Comparison of ENCODE assay signal across 8 mouse cellular contexts in the genomic region with DNA sequence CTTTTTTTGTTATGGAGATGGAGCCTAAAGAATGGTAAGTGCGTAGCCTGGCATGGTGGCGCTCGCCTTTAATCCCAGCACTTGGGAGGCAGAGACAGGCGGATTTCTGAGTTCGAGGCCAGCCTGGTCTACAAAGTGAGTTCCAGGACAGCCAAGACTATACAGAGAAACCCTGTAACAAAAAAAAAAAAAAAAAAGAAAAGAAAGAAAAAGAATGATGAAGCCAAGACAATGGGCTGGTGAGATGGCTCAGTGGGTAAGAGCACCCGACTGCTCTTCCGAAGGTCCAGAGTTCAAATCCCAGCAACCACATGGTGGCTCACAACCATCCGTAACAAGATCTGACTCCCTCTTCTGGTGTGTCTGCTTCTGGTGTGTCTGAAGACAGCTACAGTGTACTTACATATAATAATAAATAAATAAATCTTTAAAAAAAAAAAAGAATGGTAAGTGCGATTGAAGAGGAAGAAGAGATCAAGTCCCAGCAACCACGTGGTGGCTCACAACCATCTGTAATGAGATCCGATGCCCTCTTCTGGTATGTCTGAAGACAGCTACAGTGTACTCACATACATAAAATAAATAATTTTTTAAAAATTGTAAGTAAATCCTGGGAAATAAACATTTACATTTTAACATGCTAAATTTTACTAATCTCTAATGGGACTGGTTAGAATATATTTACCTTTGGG. TPM values are rescaled to one million over a fixed set of nuclear protein-coding genes. Genes with fewer than 3 reads are reported as not detected.
DNase-seq lines count a peak whose midpoint lies in the region; ATAC-seq and TF ChIP-seq lines count a peak whose summit lies in the region.
"Not testable (repeated sequence)": the region's sequence is repeated elsewhere in the genome, so short reads cannot be mapped to it uniquely, and the experiment has no call there.
"Had no signal": no experiment of that assay in that cellular context is flagged by ENCODE, and none has a peak within 500 bp of the region (broad histone marks: within the 10 kb centered on the region; RNA-seq: fewer than 3 reads in every experiment).

No protein-coding gene starts in this region.

- not testable (repeated sequence) for H3K4me3 ChIP-seq in ES-Bruce4 (ENCODE audit: low read depth, low read length); heart, embryonic 10.5 days; layer of hippocampus, adult 2 months; liver, embryonic 12.5 days; liver, embryonic 14.5 days (ENCODE audit: insufficient read depth in 1 of 2, low read depth in 2 of 2, low read length in 2 of 2)
- H3K4me3 ChIP-seq in MEL (ENCODE audit: control insufficient read depth in 1 of 2, insufficient read depth in 1 of 2, low read depth in 2 of 2, low read length in 2 of 2): 0 out of 4 replicates have a peak overlapping the region, but pooled peaks of 1 of the 2 experiments have one; percentile 5

- TF ChIP-seq RAD21 in MEL (IDR thresholded peaks at IDR 0.05; ENCODE audit: low read depth, low read length): not testable (repeated sequence)

- H3K79me2 ChIP-seq in MEL (ENCODE audit: control insufficient read depth, insufficient read depth, low read length, poor library complexity): not testable (repeated sequence)

- 91% methylated on average over 11 of the region's 11 CpGs for WGBS in heart, embryonic 10.5 days
- 78% methylated on average over 11 of the region's 11 CpGs for WGBS in liver, embryonic 12.5 days (ENCODE audit: insufficient replicate concordance)
- WGBS in liver, embryonic 14.5 days (ENCODE audit: insufficient replicate concordance): 70% methylated on average over 10 of the region's 11 CpGs

- H3K4me1 ChIP-seq in ES-Bruce4 (ENCODE audit: control insufficient read depth, insufficient read depth, low read length); heart, embryonic 10.5 days: not testable (repeated sequence)
- H3K4me1 ChIP-seq in MEL (ENCODE audit: control insufficient read depth in 1 of 2, insufficient read depth in 2 of 2, low read length in 2 of 2): peaks cover 8 to 36% of the 10 kb centered on the region in 2 experiments
- H3K4me1 ChIP-seq in liver, embryonic 12.5 days: peaks cover 61% of the 10 kb centered on the region
- H3K4me1 ChIP-seq in liver, embryonic 14.5 days (replicated peaks; ENCODE audit: control insufficient read depth in 2 of 2, insufficient read depth in 2 of 2, low read length in 1 of 2): peaks cover 43 to 44% of the 10 kb centered on the region in 2 experiments

- not testable (repeated sequence) for H3K27me3 ChIP-seq in ES-Bruce4 (ENCODE audit: control insufficient read depth, insufficient read depth, low read length, poor library complexity, severe bottlenecking); MEL (ENCODE audit: control insufficient read depth in 1 of 2, insufficient read depth in 2 of 2, low read length in 2 of 2); liver, embryonic 12.5 days (replicated peaks); liver, embryonic 14.5 days (ENCODE audit: control insufficient read depth, insufficient read depth, low read length)
- H3K27me3 ChIP-seq in heart, embryonic 10.5 days (ENCODE audit: insufficient read depth, poor library complexity, severe bottlenecking): peaks cover 35% of the 10 kb centered on the region

- not testable (repeated sequence) for H3K36me3 ChIP-seq in ES-Bruce4 (ENCODE audit: control insufficient read depth, insufficient read depth, low read length, poor library complexity, severe bottlenecking); heart, embryonic 10.5 days; liver, embryonic 12.5 days; liver, embryonic 14.5 days (replicated peaks; ENCODE audit: control insufficient read depth, insufficient read depth, low read depth)
- H3K36me3 ChIP-seq in MEL (ENCODE audit: control insufficient read depth in 1 of 2, insufficient read depth in 2 of 2, low read length in 2 of 2): peaks cover 0 to 28% of the 10 kb centered on the region in 2 experiments; a peak in 2 of 4 replicates

- not testable (repeated sequence) for H3K9ac ChIP-seq in ES-Bruce4 (ENCODE audit: low read depth, poor library complexity, severe bottlenecking); liver, embryonic 12.5 days; liver, embryonic 14.5 days (replicated peaks)
- H3K9ac ChIP-seq in MEL (ENCODE audit: control insufficient read depth, low read depth, low read length, poor library complexity, severe bottlenecking): peak overlapping the region; percentile 48

- not testable (repeated sequence) for TF ChIP-seq EP300 in ES-Bruce4 (IDR thresholded peaks at IDR 0.05; ENCODE audit: insufficient read depth, low read depth, low read length); MEL (IDR thresholded peaks at IDR 0.05; ENCODE audit: low read depth in 1 of 2, low read length in 2 of 2); liver, embryonic 14.5 days (IDR thresholded peaks at IDR 0.05; ENCODE audit: low read depth)

- not testable (repeated sequence) for TF ChIP-seq CTCF in ES-Bruce4 (IDR thresholded peaks at IDR 0.05; ENCODE audit: low read depth, low read length)
- peak in 1 of 3 experiments; percentile 15; a peak in 1 of 6 replicates for TF ChIP-seq CTCF in MEL (IDR thresholded peaks at IDR 0.05 in 2 of 3, conservative IDR thresholded peaks at IDR 0.05 in 1 of 3; ENCODE audit: control insufficient read depth in 1 of 3, insufficient read depth in 1 of 3, low read depth in 2 of 3, low read length in 3 of 3, poor library complexity in 1 of 3, severe bottlenecking in 1 of 3)
- TF ChIP-seq CTCF in layer of hippocampus, adult 2 months (conservative IDR thresholded peaks at IDR 0.05): 0 out of 2 replicates have a peak, but pooled peaks have one; percentile 6
- TF ChIP-seq CTCF in liver, embryonic 14.5 days (IDR thresholded peaks at IDR 0.05; ENCODE audit: low read depth): peak; percentile 17; the same call in 1 of the 2 replicates

- DNase-seq in CD4-positive, CD25-positive, alpha-beta regulatory T cell, adult 2 months (ENCODE audit: low read depth, low spot score): peak; percentile 38
- peak; percentile 60 for DNase-seq in MEL (ENCODE audit: low read depth, low spot score)
- DNase-seq in heart, embryonic 10.5 days (ENCODE audit: low spot score): peak; percentile 14
- DNase-seq in layer of hippocampus, adult 2 months (ENCODE audit: low spot score in 2 of 2); liver, embryonic 14.5 days (ENCODE audit: low read depth in 3 of 3, low spot score in 3 of 3): not testable (repeated sequence)

- H3K27ac ChIP-seq in ES-Bruce4 (ENCODE audit: insufficient read depth, low read length) (peak overlapping the region; percentile 80; the same call in 1 of the 2 replicates), MEL (ENCODE audit: control insufficient read depth, low read depth, low read length) (peak overlapping the region; percentile 98)
- H3K27ac ChIP-seq in heart, embryonic 10.5 days; layer of hippocampus, adult 2 months; liver, embryonic 14.5 days: not testable (repeated sequence)
- peak overlapping the region; percentile 74 for H3K27ac ChIP-seq in liver, embryonic 12.5 days

- not testable (repeated sequence) for H3K9me3 ChIP-seq in ES-Bruce4 (replicated peaks; ENCODE audit: control insufficient read depth, insufficient read depth, low read length, poor library complexity, severe bottlenecking); MEL (replicated peaks; ENCODE audit: insufficient read depth, low read length); heart, embryonic 10.5 days; liver, embryonic 12.5 days (replicated peaks); liver, embryonic 14.5 days (ENCODE audit: control insufficient read depth, low read length)

- not testable (repeated sequence) for TF ChIP-seq POLR2A in ES-Bruce4 (IDR thresholded peaks at IDR 0.05; ENCODE audit: insufficient read depth, low read length); MEL (IDR thresholded peaks at IDR 0.05; ENCODE audit: control insufficient read depth in 1 of 2, insufficient read depth in 1 of 2, low read depth in 1 of 2, low read length in 2 of 2, poor library complexity in 1 of 2)

- H3K4me2 ChIP-seq in liver, embryonic 12.5 days; liver, embryonic 14.5 days (ENCODE audit: low read depth): not testable (repeated sequence)

- ATAC-seq in liver, embryonic 12.5 days; liver, embryonic 14.5 days (ENCODE audit: insufficient read depth): not testable (repeated sequence)

TF ChIP-seq in MEL, 35 proteins besides CTCF, POLR2A, EP300 and RAD21 (continues in another document):
- TF ChIP-seq MYC (IDR thresholded peaks at IDR 0.05; ENCODE audit: low read depth, low read length) (peak; percentile 88), SMC3 (IDR thresholded peaks at IDR 0.05; ENCODE audit: low read depth, low read length) (peak; percentile 9; the same call in 1 of the 2 replicates)

RNA-seq across cellular contexts. Expression of gene Zc3hav1, which starts 4.8 kb away (rescaled TPM):
- polyA plus RNA-seq in ES-Bruce4 (2011; ENCODE audit: insufficient read depth, insufficient read length, low read depth, missing spikeins): 37.6 and 39.1 TPM in 2 replicates
- total RNA-seq in MEL (2012; rRNA removed): 66.6 and 88.1 TPM in 2 replicates
- 10 to 100 TPM; 68.3 to 71.0 TPM for polyA plus RNA-seq in MEL (2012; ENCODE audit: insufficient read depth in 1 of 2, insufficient read length in 2 of 2, low read depth in 1 of 2, low replicate concordance in 2 of 2, missing spikeins in 1 of 2)
- 8.0 and 9.7 TPM in 2 replicates for polyA plus RNA-seq in heart, embryonic 10.5 days (2016; fragmentation: Nextera tagmentation; extraction: Ambion mirVana)
- total RNA-seq in layer of hippocampus, adult 2 months (2021): 1 to 10 TPM; 3.1 to 3.9 TPM
- polyA plus RNA-seq in liver, embryonic 12.5 days (2016; fragmentation: Nextera tagmentation; extraction: Ambion mirVana): 29.6 and 30.6 TPM in 2 replicates
- polyA plus RNA-seq in liver, embryonic 14.5 days (2012; rRNA removed): 16.5 and 23.0 TPM in 2 replicates
- 17.0 and 18.6 TPM in 2 replicates for polyA plus RNA-seq in liver, embryonic 14.5 days (2014; fragmentation: Nextera tagmentation; extraction: Ambion mirVana)

RNA-seq across cellular contexts. Expression of gene Ttc26, which starts 22.1 kb away (rescaled TPM):
- polyA plus RNA-seq in ES-Bruce4 (2011; ENCODE audit: insufficient read depth, insufficient read length, low read depth, missing spikeins) (12.1 and 14.3 TPM in 2 replicates), MEL (2012; ENCODE audit: insufficient read depth in 1 of 2, insufficient read length in 2 of 2, low read depth in 1 of 2, low replicate concordance in 2 of 2, missing spikeins in 1 of 2) (1 to 10 TPM in 1 of 2 experiments, not detected in 1; 2.1 TPM)
- total RNA-seq in MEL (2012; rRNA removed): 1.3 and 1.4 TPM in 2 replicates
- 4.2 and 6.8 TPM in 2 replicates for polyA plus RNA-seq in heart, embryonic 10.5 days (2016; fragmentation: Nextera tagmentation; extraction: Ambion mirVana)
- total RNA-seq in layer of hippocampus, adult 2 months (2021): 10 to 100 TPM; 11.5 to 12.2 TPM
- 1.5 and 1.6 TPM in 2 replicates for polyA plus RNA-seq in liver, embryonic 12.5 days (2016; fragmentation: Nextera tagmentation; extraction: Ambion mirVana)
- 0.18 and 0.26 TPM in 2 replicates for polyA plus RNA-seq in liver, embryonic 14.5 days (2012; rRNA removed)
- polyA plus RNA-seq in liver, embryonic 14.5 days (2014; fragmentation: Nextera tagmentation; extraction: Ambion mirVana): 0.24 and 0.41 TPM in 2 replicates
- polyA plus RNA-seq: erythroblast, embryonic 14.5 days had no signal
